Comparison of ENCODE assay signal across 9 mouse cellular contexts in the genomic region with DNA sequence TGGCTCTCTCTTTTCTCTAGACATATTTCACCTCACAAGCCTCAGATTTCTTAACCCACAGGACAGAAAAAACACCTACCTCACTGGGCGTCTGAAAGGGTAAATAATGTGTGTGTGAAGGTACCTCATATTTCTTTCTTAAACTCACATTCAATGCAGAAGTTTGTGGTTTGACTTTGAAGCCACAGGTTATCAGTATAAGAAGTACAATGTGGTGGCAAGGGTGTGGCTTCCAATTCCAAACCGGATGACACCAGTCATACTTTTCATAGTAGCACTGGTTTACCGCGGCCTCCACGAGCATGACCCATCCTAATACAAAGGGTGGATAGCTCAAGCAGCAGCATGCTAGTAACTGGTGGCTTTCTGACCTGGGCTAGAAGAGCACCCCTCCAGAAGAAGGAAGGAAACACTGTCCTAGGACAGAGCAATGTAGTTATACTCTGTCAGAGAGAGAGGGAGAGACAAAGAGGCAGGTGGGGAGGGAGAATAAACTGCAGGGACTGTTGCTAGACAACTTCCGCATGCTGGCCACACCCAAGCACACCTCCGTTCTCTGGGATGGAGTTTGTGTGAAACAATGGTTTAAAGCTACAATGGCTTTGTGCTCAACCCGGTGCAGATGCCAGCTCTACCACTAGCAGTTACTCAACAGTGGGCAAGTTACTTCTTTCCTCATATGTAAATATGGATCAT.
A peak's percentile ranks its signal among the peaks of the same experiment; 100 is the strongest.
DNase-seq lines count a peak whose midpoint lies in the region; ATAC-seq lines count a peak whose summit lies in the region.
"Had no signal": no experiment of that assay in that cellular context is flagged by ENCODE, and none has a peak within 500 bp of the region (broad histone marks: within the 10 kb centered on the region; RNA-seq: fewer than 3 reads in every experiment).

No protein-coding gene starts in this region.

- ATAC-seq in megakaryocyte progenitor cell, adult 5-6 weeks (replicated peaks; ENCODE audit: poor library complexity), result peak; percentile 73
- no peak for ATAC-seq in erythroid progenitor cell, adult 5-6 weeks (replicated peaks; ENCODE audit: low FRiP score, poor library complexity, severe bottlenecking)

- DNase-seq in spleen, postnatal 36 days (ENCODE audit: low spot score in 2 of 2), result peak; percentile 51 to 63
- DNase-seq in spleen, adult 18-20 months, result no peak
- DNase-seq in c-Kit-positive CD71-negative TER-119-negative erythroid progenitor cells, embryonic 14.5 days (ENCODE audit: low read depth), result peak; percentile 51
- no peak for DNase-seq in embryo, embryonic 11 days
- no peak for DNase-seq in layer of hippocampus, adult 9-11 months
- DNase-seq: gastrocnemius, postnatal 14 days; left cerebral cortex, postnatal 4 days had no signal

Comparison
In these comparisons a context has a peak if more than half of its experiments do, and no peak if none do; other contexts are left out.
1. DNase-seq: peak in spleen, postnatal 36 days (2 of 2) and c-Kit-positive CD71-negative TER-119-negative erythroid progenitor cells, embryonic 14.5 days (single experiment); none in spleen, adult 18-20 months (0 of 2), embryo, embryonic 11 days (single experiment) and layer of hippocampus, adult 9-11 months (single experiment).